Mouse (Mus musculus) forebrain, embryonic 14.5 days (tissue): ENCODE results near the gene Tln2. TPM values are rescaled to one million over a fixed set of nuclear protein-coding genes. Genes with fewer than 3 reads are reported as not detected.

Experiments
- ATAC-seq: fragments of 200-750 bp; cut with Nextera tagmentation; 2 replicates; pipeline ENCODE4 v1.8.0; 2017; ENCODE audit warnings: mild to moderate bottlenecking, moderate library complexity
- DNase-seq: peaks from one replicate; pipeline ENCODE4 v3.0.0-alpha.2; 2015; ENCODE audit warnings: low spot score
- H3K27ac ChIP-seq: fragments of 300-500 bp; sonication (generic); 2 replicates; pipeline ENCODE4 v1.5.1; 2014; ENCODE audit warnings: low read depth, mild to moderate bottlenecking, control low read depth, low read length, moderate library complexity
- H3K27me3 ChIP-seq: fragments of 300-500 bp; sonication (generic); replicated peaks from 2 replicates; pipeline ENCODE4 v1.6.1; 2014; ENCODE audit warnings: low read length, control low read depth, mixed read lengths; ENCODE audit not compliant: control insufficient read depth, insufficient read depth
- H3K36me3 ChIP-seq: fragments of 300-500 bp; sonication (generic); 2 replicates; pipeline ENCODE4 v1.6.1; 2014; ENCODE audit warnings: low read length, control low read depth; ENCODE audit not compliant: control insufficient read depth, insufficient read depth
- H3K4me1 ChIP-seq: fragments of 300-500 bp; sonication (generic); 2 replicates; pipeline ENCODE4 v1.6.1; 2014; ENCODE audit warnings: antibody characterized with exemption, low read length, control low read depth; ENCODE audit not compliant: control insufficient read depth, insufficient read depth
- H3K4me2 ChIP-seq: fragments of 300-500 bp; sonication (generic); 2 replicates; pipeline ENCODE4 v1.6.1; 2014; ENCODE audit warnings: mild to moderate bottlenecking, control low read depth, low read length
- H3K4me3 ChIP-seq: fragments of 300-500 bp; sonication (generic); 2 replicates; pipeline ENCODE4 v1.5.1; 2014; ENCODE audit warnings: low read depth, low read length, control low read depth
- H3K9ac ChIP-seq: fragments of 300-500 bp; sonication (generic); 2 replicates; pipeline ENCODE4 v1.6.1; 2014; ENCODE audit warnings: mild to moderate bottlenecking, low read length, control low read depth, moderate library complexity
- H3K9me3 ChIP-seq: fragments of 300-500 bp; sonication (generic); replicated peaks from 2 replicates; pipeline ENCODE4 v1.6.1; 2016; ENCODE audit warnings: low read length, control low read depth, mixed read lengths; ENCODE audit not compliant: control insufficient read depth
- WGBS: fragments of 180-500 bp; shearing (Covaris S2); extraction: QIAGEN DNeasy Blood & Tissue Kit; methylation state at CpG from one replicate; pipeline ENCODE4 v1.1.7; 2014; 5-methylcytosine and 5-hydroxymethylcytosine counted together
- polyA plus RNA-seq: library from polyadenylated mRNA; unstranded; fragments of >200 nt; fragmentation: Nextera tagmentation; extraction: Ambion mirVana; gene quantifications from 2 replicates; pipeline ENCODE4 v1.2.1, GENCODE M21; 2014

The Tln2 gene
- polyA plus RNA-seq, 1 experiment from 2014 or later = 15.7 TPM

GRCm38 (mm10) chr9:67368078-67368477, 191.4 kb downstream of the Tln2 start:
- DNase-seq = no peak
- WGBS = 92% methylated on average over 3 of the region's 3 CpGs

DNA sequence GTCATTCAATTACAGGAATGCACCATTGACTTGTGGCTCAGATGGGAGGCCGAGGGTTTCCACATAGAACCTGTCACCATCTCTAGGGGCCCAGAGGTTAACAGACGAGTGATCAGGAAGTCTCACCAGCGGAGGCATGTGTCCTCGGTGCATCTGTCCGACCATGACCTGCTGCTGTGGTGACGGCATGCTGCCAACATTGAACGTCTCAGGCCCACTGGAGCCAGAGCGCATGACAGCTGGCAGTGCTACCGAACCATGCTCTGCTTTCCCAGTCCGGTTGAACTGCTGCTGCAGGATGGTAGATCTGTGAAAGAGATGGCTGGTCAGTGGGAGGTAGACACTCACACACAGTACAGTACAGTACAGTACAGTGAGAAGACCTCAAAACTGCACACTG, 197.0 kb downstream of the Tln2 start:
- DNase-seq (no peak), ATAC-seq (no peak)
- H3K4me3 ChIP-seq = no peak overlapping the region
- no peaks in the 10 kb centered on the region for H3K27me3 ChIP-seq
- no peaks in the 10 kb centered on the region for H3K36me3 ChIP-seq
- H3K27ac ChIP-seq = no peak overlapping the region
- no peak overlapping the region for H3K9ac ChIP-seq
- H3K4me1 ChIP-seq = peaks cover 3% of the 10 kb centered on the region; the same call in 1 of the 2 replicates
- 90% methylated on average over 10 of the region's 10 CpGs for WGBS
- H3K4me2 ChIP-seq = no peak overlapping the region
- no peaks in the 10 kb centered on the region for H3K9me3 ChIP-seq

More at GRCm38 (mm10) chr9:67368078-67368477, 191.4 kb downstream of the Tln2 start:
- no peak for ATAC-seq
- Histone ChIP-seq H3K4me3 (no peak overlapping the region), H3K9me3 (no peaks in the 10 kb centered on the region), H3K9ac (no peak overlapping the region), H3K4me1 (no peaks in the 10 kb centered on the region), H3K36me3 (no peaks in the 10 kb centered on the region), H3K4me2 (no peak overlapping the region), H3K27ac (no peak overlapping the region), H3K27me3 (no peaks in the 10 kb centered on the region)

DNA sequence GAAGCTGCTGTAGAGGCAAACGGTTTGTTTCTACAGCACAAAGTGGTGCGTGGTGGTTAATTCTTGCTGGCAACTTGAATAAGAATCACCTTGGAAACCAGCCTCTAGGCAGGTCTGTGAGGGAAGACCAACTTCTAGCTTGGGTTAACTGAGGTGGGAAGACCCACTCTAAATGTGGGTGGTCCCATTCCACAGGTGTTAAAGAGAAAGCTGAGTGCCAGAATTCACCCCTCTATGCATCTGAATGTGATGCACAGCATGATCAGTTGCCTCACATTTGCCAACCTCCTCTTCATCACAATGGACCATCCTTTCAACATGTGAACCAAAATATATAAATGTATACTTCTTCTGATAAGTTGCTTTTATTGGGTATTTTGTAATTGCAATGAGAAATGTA, 197.4 kb downstream of the Tln2 start:
- Histone ChIP-seq H3K4me3 (no peak overlapping the region), H3K36me3 (no peaks in the 10 kb centered on the region), H3K4me2 (no peak overlapping the region), H3K9me3 (no peaks in the 10 kb centered on the region), H3K27ac (no peak overlapping the region), H3K27me3 (no peaks in the 10 kb centered on the region), H3K9ac (no peak overlapping the region), H3K4me1 (peaks cover 3% of the 10 kb centered on the region; the same call in 1 of the 2 replicates)
- no peak for DNase-seq
- WGBS = 33% methylated on average over 2 of the region's 2 CpGs
- ATAC-seq = no peak

DNA sequence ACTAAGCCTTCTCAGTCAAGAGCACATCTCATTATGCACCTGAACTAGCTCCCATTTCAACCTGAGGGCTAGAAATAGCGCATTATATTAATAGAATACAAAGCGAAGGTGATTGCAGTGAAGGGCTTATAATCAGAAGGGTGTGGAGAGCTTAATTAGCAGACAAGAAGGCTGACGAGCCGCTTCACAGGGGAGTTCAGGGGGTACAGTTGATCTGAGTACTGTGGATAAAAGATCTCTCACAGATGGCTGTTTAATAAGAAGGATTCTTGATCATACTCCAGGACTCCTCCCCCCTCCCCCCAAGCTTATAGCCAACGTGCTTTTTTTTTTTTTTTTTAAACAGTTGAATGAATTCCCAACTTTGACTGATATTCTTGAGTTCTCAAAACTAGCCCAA, 198.0 kb downstream of the Tln2 start:
- H3K27ac ChIP-seq = no peak overlapping the region
- peak; percentile 70 for DNase-seq
- no peak overlapping the region for H3K4me2 ChIP-seq
- peaks cover 3% of the 10 kb centered on the region; the same call in 1 of the 2 replicates for H3K4me1 ChIP-seq
- H3K27me3 ChIP-seq = no peaks in the 10 kb centered on the region
- no peaks in the 10 kb centered on the region for H3K9me3 ChIP-seq
- ATAC-seq = peak; percentile 67; the same call in 1 of the 2 replicates
- H3K9ac ChIP-seq = no peak overlapping the region
- 34% methylated on average over 5 of the region's 5 CpGs for WGBS
- H3K36me3 ChIP-seq = no peaks in the 10 kb centered on the region
- H3K4me3 ChIP-seq = no peak overlapping the region

- Histone ChIP-seq H3K27ac (no peak overlapping the region), H3K36me3 (no peaks in the 10 kb centered on the region), H3K4me2 (no peak overlapping the region), H3K4me3 (no peak overlapping the region), H3K9me3 (no peaks in the 10 kb centered on the region), H3K9ac (no peak overlapping the region), H3K4me1 (no peaks in the 10 kb centered on the region), H3K27me3 (no peaks in the 10 kb centered on the region)
- DNase-seq (no peak), ATAC-seq (no peak)
- WGBS = 92% methylated on average over 14 of the region's 14 CpGs
Observed at GRCm38 (mm10) chr9:67354356-67354755, 205.1 kb downstream of the Tln2 start.

DNA sequence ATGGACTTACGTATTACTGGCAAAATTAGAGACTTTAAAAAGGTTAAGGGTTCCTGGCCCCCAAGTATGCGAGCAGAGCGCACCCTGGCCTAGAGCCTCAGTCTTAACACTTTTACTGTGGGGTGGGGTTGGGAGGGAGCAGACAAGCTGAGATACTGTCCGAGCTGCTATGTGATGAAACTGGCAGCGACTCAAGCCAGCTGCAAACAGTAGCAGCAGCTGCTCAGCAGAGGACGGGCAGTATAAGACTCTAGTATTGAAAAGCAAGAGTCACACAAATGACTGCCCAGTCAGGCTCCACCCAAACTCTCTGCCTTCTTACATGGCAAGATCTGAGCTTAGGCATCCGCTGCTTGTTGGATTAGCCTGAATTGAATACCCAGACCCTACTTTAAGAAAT, 206.1 kb downstream of the Tln2 start:
- ATAC-seq (no peak), DNase-seq (no peak)
- Histone ChIP-seq H3K27me3 (no peaks in the 10 kb centered on the region), H3K9ac (no peak overlapping the region), H3K4me2 (no peak overlapping the region), H3K27ac (no peak overlapping the region), H3K4me1 (no peaks in the 10 kb centered on the region), H3K9me3 (no peaks in the 10 kb centered on the region), H3K36me3 (no peaks in the 10 kb centered on the region), H3K4me3 (no peak overlapping the region)
- 85% methylated on average over 7 of the region's 7 CpGs for WGBS

DNA sequence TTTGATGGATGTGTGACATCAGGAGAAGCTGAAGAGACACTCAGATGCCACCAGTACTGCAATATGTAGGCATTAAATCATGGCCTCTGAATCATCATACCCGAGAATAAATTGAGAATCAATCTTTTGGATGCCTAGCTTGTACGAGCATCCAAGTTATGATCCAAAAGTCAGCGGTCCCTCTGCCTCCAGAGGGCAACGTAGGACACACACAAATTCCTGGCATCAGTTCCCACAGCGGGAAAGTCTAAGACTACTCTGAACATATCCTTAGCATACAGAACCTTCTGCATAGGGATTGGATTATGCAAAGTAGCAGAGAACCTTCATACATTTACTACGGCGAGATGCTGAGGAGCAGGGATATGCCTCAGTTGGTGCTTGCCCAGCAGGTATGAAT, 210.5 kb downstream of the Tln2 start:
- peak; percentile 12 for DNase-seq
- Histone ChIP-seq H3K4me1 (no peaks in the 10 kb centered on the region), H3K9ac (no peak overlapping the region), H3K4me3 (no peak overlapping the region), H3K27ac (no peak overlapping the region), H3K27me3 (no peaks in the 10 kb centered on the region), H3K9me3 (no peaks in the 10 kb centered on the region), H3K36me3 (no peaks in the 10 kb centered on the region), H3K4me2 (no peak overlapping the region)
- ATAC-seq = no peak
- WGBS = 92% methylated on average over 7 of the region's 7 CpGs

DNA sequence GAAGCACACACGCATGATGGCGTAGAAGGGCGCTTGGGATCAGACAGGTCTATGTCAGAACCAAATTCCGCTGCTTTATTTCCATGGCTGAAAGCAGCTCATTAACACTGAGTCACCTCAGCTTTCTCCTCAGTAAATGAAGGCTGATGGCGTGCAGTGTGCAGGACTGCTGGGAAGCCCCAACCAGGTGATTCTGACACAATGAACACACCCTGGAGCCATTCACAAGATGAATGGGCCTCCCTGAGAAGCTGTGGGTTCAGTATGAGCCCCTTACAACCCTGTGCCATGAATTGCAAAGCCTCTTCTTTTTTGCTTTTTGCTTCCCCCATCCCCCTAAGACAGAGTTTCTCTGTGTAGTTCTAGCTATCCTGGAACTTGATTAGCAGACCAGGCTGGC, 212.3 kb downstream of the Tln2 start:
- Histone ChIP-seq H3K27me3 (no peaks in the 10 kb centered on the region), H3K4me2 (no peak overlapping the region), H3K9me3 (no peaks in the 10 kb centered on the region), H3K36me3 (no peaks in the 10 kb centered on the region), H3K4me3 (no peak overlapping the region), H3K27ac (no peak overlapping the region), H3K9ac (no peak overlapping the region), H3K4me1 (no peaks in the 10 kb centered on the region)
- 66% methylated on average over 5 of the region's 5 CpGs for whole genome bisulfite sequencing
- ATAC-seq = no peak
- DNase-seq = no peak

DNA sequence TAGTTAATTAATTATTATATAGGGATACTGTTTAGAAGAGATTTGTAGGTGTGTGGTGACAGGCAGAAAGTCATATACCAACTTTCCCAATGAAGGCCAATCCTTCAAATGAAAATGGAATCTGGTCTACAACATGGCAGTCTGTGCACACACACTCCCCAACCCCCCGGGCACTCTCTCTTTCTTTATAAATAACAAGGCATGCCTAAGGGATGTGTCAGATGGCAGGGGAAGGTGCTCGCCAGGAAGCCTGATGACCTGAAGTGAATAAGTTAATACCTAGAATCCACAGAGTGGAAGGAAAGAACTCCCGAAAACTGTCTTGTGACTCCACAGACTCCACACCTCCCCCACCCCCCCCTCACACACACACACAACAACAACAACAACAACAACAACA, 228.2 kb downstream of the Tln2 start:
- Histone ChIP-seq H3K9me3 (no peaks in the 10 kb centered on the region), H3K4me2 (no peak overlapping the region), H3K27me3 (no peaks in the 10 kb centered on the region), H3K4me1 (no peaks in the 10 kb centered on the region), H3K4me3 (no peak overlapping the region), H3K36me3 (no peaks in the 10 kb centered on the region), H3K9ac (no peak overlapping the region), H3K27ac (no peak overlapping the region)
- WGBS = 88% methylated on average over 3 of the region's 3 CpGs
- DNase-seq (no peak), ATAC-seq (no peak)
